Mouse (Mus musculus) spleen, adult 12 weeks (tissue): Measurements from ENCODE around the gene Rassf2.

Source experiments
- DNase-seq: peaks from one replicate; pipeline ENCODE4 v3.0.0; 2022; ENCODE audit warnings: low spot score

Rassf2 gene

GRCm38 (mm10) chr2:132034590-132035469 lies 4.8 kb upstream of the Rassf2 start:
- DNase-seq: no peak

GRCm38 (mm10) chr2:132031364-132032095 lies 1.5 kb upstream of the Rassf2 start:
- no peak for DNase-seq

- DNase-seq: no peak
These were observed 633 bp upstream of the Rassf2 start for GRCm38 (mm10) chr2:132030418-132031363.

GRCm38 (mm10) chr2:132028894-132029605 lies 1.0 kb downstream of the Rassf2 start:
- peak; percentile 30 for DNase-seq

- no peak for DNase-seq
These were observed 2.0 kb downstream of the Rassf2 start for GRCm38 (mm10) chr2:132028107-132028506.

DNA sequence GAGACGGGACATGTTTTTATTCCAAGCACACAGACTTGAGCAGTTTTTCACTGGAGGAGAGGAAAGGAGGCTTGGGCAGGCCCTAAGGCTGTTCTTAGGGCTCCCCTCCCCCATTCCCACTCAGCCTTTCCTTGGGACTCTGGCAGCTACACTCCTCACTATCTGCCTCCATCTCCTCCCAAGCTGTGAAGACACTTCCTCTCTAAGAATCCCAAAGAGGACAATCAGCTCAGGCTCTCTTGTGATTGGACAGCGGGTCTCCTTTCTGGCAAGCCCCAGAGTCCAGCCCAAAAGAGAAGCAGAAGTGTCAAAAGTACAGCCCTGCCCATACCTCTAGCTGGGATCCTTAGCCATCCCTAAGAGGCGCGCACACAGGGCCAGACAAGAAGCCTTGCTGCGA lies 2.7 kb downstream of the Rassf2 start:
- DNase-seq: no peak

- no peak for DNase-seq
These were observed 6.0 kb downstream of the Rassf2 start for GRCm38 (mm10) chr2:132024028-132024427.

- DNase-seq: no peak
These were observed 7.4 kb downstream of the Rassf2 start for GRCm38 (mm10) chr2:132022621-132023020.

DNA sequence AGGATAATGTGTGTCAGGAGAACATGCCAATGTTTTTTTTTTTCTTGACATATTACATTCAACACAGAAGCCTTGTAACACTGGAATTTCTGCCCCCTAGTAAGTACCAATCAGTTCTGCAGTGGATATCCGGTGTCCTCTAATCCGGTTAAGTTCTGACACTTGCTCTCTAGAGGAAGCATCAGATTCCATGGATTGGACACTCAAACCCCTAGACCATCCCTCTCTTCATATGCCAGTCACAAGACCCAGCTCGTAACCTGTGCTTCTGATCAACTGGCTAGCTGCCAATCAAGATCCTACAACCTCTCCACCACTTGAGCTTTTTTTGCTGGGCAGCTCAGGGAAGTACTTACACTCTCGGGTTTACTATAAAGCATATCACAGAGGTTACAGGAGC lies 8.4 kb downstream of the Rassf2 start:
- no peak for DNase-seq

GRCm38 (mm10) chr2:132020991-132021541 lies 9.0 kb downstream of the Rassf2 start:
- peak; percentile 41 for DNase-seq

GRCm38 (mm10) chr2:132020420-132020819 lies 9.6 kb downstream of the Rassf2 start:
- DNase-seq: no peak

GRCm38 (mm10) chr2:132019372-132019811 lies 10.7 kb downstream of the Rassf2 start:
- DNase-seq: no peak

DNA sequence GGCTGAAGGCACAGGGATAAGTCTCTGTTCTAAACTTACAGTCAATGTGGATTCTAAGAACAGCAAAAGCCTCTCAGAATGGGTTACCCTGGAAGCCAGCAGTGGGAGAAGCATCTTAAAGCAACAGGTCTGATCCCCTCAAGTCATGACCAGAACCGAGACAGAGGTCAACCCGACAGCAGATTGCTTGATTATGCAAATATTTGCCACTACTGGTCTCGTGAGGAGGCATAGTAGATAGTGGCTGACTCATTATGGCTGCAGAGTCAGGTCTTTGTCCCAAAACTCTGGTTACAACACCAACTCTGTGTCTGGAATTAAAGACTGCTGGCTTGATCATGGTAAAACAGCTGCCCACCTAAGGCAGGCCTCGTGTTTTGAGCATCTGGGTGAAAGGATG lies 11.9 kb downstream of the Rassf2 start:
- DNase-seq: no peak

GRCm38 (mm10) chr2:132017611-132018010 lies 12.4 kb downstream of the Rassf2 start:
- no peak for DNase-seq

GRCm38 (mm10) chr2:132016034-132016433 lies 14.0 kb downstream of the Rassf2 start:
- DNase-seq: no peak

GRCm38 (mm10) chr2:132013152-132013551 lies 16.9 kb downstream of the Rassf2 start:
- DNase-seq: no peak

DNA sequence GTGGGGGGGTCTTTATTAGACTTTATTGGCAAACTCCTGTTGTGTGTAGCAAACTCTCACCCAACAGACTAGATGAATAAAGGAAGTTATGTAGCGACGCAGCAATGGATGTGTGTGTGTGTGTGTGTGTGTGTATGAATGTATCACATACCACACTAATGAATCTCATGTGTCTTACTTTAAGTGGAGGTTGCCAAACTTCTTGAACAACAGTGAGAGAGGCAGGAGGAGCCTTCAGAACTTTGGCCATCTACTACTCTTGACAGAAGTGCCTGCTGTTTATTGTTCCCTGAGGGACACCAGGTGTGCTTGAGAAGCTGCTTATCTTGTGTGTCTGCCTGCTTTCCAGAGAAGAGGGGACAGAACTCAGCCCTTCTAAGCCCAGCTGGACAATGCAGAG lies 19.3 kb downstream of the Rassf2 start:
- DNase-seq: no peak

DNA sequence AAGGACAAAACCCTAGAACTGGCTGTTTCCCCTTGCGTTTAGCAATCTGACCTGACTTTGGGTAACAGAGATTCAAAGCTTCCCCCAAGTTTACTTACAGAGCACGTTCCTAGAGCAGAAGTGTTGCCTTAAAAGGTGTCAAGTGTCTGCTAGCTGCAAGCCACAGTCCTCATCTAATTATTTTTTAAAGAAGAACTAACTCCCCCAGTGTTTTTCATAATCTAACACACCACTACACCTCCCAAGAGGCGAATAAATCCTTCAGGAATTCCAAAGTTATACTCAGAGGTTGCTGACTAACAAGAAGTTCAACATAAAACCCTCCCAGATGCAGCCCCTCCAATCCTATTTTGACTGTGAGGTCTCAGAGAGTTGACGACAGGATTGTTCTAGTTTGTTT lies 21.9 kb downstream of the Rassf2 start:
- no peak for DNase-seq

GRCm38 (mm10) chr2:132007475-132007819 lies 22.6 kb downstream of the Rassf2 start:
- no peak for DNase-seq

DNA sequence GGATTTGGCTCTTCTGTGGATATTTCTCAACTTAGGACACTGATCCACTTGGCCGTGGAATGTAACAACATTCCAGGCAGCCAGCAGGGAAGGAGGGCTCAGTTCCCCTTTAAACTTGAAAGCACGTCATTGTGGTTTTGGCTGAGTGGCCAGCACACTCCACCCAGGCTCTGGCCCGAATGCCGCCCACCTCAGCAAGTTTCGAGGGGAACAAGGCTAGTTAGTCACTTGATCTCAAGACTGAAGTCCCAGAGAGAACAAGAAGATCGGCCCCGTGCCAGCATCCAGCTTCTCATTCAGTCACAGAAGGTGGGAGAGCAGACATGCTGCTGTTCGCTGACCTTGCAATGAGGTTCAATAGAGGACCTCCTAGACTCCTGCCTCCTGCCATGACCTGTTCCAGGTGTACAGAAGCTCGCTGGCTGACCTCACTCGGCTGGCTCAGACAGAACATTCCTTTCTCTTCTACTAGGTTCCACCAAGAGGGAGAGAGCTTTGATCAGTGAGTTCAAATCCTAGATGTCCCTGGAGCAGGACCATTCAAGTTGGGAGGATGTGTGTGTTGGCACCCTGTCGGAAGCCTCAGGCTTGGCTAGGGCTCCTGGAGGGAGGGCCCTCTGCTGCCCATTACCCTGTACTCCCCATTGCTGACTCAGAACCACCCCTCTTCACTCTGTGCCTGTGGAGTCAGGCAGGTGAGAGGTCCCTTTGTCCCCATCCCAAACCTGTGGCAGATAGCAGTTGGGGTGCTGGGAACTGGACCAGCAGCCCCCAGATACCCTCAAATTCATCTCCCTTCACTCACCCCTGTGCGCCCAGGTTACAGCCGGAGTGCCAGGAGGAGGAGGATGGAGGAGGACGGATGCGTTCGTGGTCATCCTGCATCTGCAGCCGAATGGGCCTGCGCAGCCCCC lies 23.2 kb downstream of the Rassf2 start:
- DNase-seq: peak; percentile 26
